Mouse (Mus musculus) C2C12 (cell line): Measurements from ENCODE around the gene Myo6. TPM values are rescaled to one million over a fixed set of nuclear protein-coding genes. Genes with fewer than 3 reads are reported as not detected.

ENCODE experiments used
- H3K27me3 ChIP-seq: one replicate; pipeline ENCODE4 v1.6.1; 2011; ENCODE audit not compliant: control insufficient read depth, insufficient read depth, insufficient read length
- H3K36me3 ChIP-seq: one replicate; pipeline ENCODE4 v1.6.1; 2011; ENCODE audit not compliant: control insufficient read depth, insufficient read depth
- H3K4me3 ChIP-seq: one replicate; pipeline ENCODE4 v1.5.1; 2011; ENCODE audit warnings: mild to moderate bottlenecking, control low read depth; ENCODE audit not compliant: poor library complexity, insufficient read depth, severe bottlenecking
- H3K79me2 ChIP-seq: one replicate; pipeline ENCODE4 v1.6.1; 2011; ENCODE audit not compliant: control insufficient read depth, insufficient read depth
- H3K79me3 ChIP-seq: one replicate; pipeline ENCODE4 v1.6.1; 2011; ENCODE audit warnings: low read depth, control low read depth
- H3ac ChIP-seq: one replicate; pipeline ENCODE3; 2011; ENCODE audit warnings: low read depth; ENCODE audit not compliant: control insufficient read depth, insufficient read length
- CEBPB ChIP-seq: IDR thresholded peaks from one replicate; pipeline ENCODE4 v1.6.1; 2011; ENCODE audit warnings: low read depth, mild to moderate bottlenecking, control low read depth, moderate library complexity
- CTCF ChIP-seq: IDR thresholded peaks from one replicate; pipeline ENCODE4 v1.5.1; 2011; ENCODE audit not compliant: control insufficient read depth, insufficient read depth, insufficient read length
- FOSL1 ChIP-seq: IDR thresholded peaks from one replicate; pipeline ENCODE4 v1.8.0; 2011; ENCODE audit warnings: mild to moderate bottlenecking, low read length; ENCODE audit not compliant: poor library complexity, insufficient read depth, severe bottlenecking
- MAX ChIP-seq: IDR thresholded peaks from one replicate; pipeline ENCODE4 v1.6.1; 2011; ENCODE audit warnings: mild to moderate bottlenecking, control low read depth
- MYOD1 ChIP-seq: IDR thresholded peaks from one replicate; pipeline ENCODE4 v1.6.1; 2011; ENCODE audit warnings: low read depth; ENCODE audit not compliant: control insufficient read depth, insufficient read length
- MYOG ChIP-seq: IDR thresholded peaks from one replicate; pipeline ENCODE4 v1.6.1; 2011; ENCODE audit not compliant: control insufficient read depth, insufficient read length; ENCODE audit errors: extremely low read depth
- USF1 ChIP-seq: IDR thresholded peaks from one replicate; pipeline ENCODE4 v1.6.1; 2011; ENCODE audit warnings: low read depth, mild to moderate bottlenecking, control low read depth, moderate library complexity
- polyA plus RNA-seq: library from polyadenylated mRNA; unstranded; fragments of >200 nt; fragmentation: generic; extraction: Trizol; gene quantifications from one replicate; pipeline ENCODE4 v1.2.1, GENCODE M21; 2012; ENCODE audit warnings: missing spikeins

The Myo6 gene
- polyA plus RNA-seq, 1 experiment, result 1.3 TPM

DNA sequence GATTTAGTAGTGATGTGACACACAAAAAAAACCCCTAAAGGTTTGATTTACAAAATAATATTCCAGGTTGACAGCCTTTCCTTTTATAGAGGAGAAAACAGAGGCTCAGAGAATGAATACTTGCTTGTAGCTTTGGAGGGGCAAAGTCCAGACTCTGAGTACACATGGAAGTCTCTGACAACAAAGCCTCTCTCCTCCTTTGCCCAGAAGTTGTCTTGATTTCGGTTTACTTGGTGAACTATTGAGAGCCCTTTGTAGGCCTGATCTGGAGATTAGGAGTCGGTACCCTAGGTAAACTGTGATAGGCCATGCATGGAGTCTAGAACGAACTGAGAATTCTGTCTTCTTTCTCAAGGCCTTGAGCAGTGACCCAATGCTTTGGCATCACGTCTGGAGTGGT lies 2.3 kb downstream of the Myo6 start:
- Histone ChIP-seq H3ac (no peak overlapping the region), H3K79me2 (no peaks in the 10 kb centered on the region), H3K27me3 (no peaks in the 10 kb centered on the region), H3K79me3 (no peaks in the 10 kb centered on the region), H3K4me3 (no peak overlapping the region), H3K36me3 (no peaks in the 10 kb centered on the region)
- no peak for TF ChIP-seq MYOG
- no peak for TF ChIP-seq FOSL1
- TF ChIP-seq USF1, result no peak
- no peak for TF ChIP-seq MAX
- TF ChIP-seq CEBPB, result no peak
- no peak for TF ChIP-seq CTCF
- no peak for TF ChIP-seq MYOD1

DNA sequence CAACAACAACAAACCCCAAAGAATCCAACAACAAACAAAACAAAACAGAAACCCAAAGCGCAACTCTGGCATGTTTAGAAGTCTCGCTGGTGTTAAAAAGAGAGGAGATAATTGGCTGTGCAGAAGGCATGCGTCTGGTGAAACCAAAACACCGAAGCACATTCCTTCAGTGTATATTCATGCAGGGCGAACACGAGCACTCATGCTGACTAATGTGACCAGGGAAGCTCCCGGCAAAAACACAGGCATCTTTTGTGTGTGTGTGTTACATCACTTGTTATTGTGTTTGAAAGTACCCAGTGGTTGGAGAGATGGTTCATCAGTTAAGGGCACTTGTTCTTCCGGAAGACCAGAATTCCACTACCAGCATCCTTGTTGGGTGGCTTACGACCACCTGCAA lies 4.7 kb downstream of the Myo6 start:
- H3K79me2 ChIP-seq, result no peaks in the 10 kb centered on the region
- no peak overlapping the region for H3K4me3 ChIP-seq
- H3ac ChIP-seq, result no peak overlapping the region
- H3K27me3 ChIP-seq, result no peaks in the 10 kb centered on the region
- H3K79me3 ChIP-seq, result no peaks in the 10 kb centered on the region
- no peaks in the 10 kb centered on the region for H3K36me3 ChIP-seq
- TF ChIP-seq CTCF (no peak), MYOD1 (no peak), MAX (peak; percentile 62), MYOG (no peak), FOSL1 (no peak)

DNA sequence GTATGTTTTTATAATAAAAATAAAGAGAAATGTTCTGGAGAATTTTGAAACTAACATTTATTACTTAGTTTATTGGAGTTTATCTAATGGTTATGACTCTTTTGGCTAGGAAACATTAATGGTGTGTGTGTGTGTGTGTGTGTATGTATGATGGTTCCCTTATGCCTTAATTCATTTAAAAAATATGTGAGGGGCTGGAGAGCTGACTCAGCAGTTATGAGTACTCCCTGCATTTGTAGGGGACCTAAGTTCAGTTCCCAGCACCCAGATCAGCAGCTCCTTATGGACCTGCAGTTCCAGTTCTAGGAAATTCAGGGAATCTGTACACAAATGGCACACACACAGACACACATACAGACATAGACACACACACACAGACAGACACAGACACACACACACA lies 6.4 kb downstream of the Myo6 start:
- Histone ChIP-seq H3K27me3 (no peaks in the 10 kb centered on the region), H3K4me3 (no peak overlapping the region), H3K79me3 (no peaks in the 10 kb centered on the region), H3K36me3 (no peaks in the 10 kb centered on the region), H3K79me2 (no peaks in the 10 kb centered on the region), H3ac (no peak overlapping the region)
- TF ChIP-seq CEBPB (no peak), FOSL1 (no peak), MYOG (no peak), USF1 (no peak), MAX (no peak), CTCF (no peak), MYOD1 (no peak)

DNA sequence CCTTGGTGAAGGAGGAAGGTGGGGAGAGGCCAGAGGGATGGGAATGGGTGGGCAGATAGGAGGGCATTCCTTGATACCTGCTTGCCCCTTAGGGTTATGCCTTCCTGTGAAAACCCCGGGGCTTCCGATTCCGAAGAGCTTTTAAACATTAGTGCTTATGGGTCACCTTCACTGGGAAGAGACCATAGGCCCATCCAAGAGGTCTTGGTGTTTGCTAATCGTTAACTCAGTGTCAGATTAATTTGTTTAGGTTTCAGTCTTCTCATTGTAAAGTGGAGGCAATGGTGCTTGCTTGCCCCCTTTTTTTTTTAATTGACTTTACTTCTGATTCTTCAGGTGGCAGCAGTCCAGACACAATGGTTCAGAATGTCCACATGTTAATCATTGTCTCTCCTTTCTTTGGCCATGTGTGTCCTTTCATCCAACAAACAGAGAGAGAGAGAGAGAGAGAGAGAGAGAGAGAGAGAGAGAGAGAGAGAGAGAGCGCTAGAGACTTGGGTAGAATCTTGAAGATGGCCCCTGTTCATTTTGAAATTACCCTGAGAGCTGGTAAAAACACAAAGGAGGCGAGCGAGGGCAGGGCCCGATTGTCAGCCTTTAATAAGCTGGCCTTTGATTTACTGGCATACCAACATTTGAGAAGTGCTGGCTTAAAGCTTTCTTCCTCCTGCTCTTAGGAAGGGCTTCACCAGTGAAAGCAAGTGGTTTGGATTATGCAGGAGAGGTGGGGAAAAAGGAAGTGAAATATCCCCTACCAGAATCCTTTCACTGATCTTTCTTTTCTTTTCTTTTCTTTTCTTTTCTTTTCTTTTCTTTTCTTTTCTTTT lies 7.8 kb downstream of the Myo6 start:
- Histone ChIP-seq H3K27me3 (no peaks in the 10 kb centered on the region), H3K4me3 (no peak overlapping the region), H3ac (no peak overlapping the region), H3K36me3 (no peaks in the 10 kb centered on the region), H3K79me3 (no peaks in the 10 kb centered on the region), H3K79me2 (no peaks in the 10 kb centered on the region)
- no peak for TF ChIP-seq CEBPB
- no peak for TF ChIP-seq MAX
- TF ChIP-seq USF1, result no peak
- TF ChIP-seq MYOG, result no peak
- TF ChIP-seq CTCF, result no peak
- no peak for TF ChIP-seq MYOD1
- TF ChIP-seq FOSL1, result no peak

DNA sequence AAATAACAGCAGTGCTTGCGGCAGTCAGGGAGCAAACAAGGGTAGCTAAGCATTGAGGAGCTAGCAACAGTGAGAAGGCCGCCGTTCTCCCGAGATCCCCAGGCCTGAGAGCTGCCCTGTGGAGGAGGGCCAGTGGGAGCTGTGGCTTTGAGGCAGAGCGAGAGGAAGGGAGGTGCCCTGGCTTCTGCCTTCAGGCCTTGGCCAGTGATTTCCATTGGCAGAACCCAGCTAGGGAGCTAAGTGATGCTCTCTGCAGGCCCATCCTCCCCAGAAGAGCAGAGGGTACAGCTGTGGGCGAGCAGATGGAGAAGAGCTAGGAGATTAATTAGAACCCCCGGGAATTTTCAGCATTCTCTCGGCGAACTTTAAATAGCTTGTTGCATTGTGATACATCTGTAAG lies 8.8 kb downstream of the Myo6 start:
- TF ChIP-seq CEBPB (no peak), MYOG (no peak), CTCF (no peak), FOSL1 (no peak), MYOD1 (no peak), MAX (no peak), USF1 (no peak)

DNA sequence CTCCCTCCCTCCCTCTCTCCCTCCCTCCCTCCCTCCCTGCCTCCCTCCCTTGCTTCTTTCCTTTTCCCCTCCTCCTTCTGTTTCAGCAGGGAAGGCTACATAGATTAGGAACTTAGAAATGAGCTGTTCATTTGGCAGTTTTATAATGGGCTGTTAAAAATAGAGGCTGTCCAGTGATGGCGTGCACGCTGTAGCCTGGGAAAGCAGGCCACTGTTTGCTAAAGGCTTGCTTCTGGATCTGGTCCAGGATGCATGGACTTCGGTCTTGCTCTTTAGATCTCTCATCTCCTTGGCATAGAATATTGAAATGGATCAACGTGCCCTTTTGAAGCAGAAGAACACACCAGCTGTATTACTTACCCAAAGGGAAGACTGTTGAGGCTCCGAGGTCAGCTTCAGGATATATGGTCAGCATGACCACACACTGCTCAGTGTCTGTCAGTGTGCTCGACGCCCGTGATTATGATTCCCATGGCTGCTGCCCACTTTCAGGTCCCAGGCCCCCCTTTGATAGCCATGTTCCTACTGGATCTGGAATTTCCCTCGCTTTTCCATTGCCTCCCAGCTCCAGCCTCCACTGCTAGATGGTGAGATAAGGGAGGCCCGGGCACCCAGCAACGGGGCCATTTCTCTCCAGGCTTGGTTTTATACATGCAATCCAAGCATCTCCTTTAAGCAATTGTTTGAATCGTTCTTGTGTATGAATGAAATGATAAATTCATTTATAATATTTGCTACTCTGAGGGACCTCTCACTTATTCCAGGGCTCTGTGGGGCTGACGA lies 12.1 kb downstream of the Myo6 start:
- Histone ChIP-seq H3K4me3 (no peak overlapping the region), H3K79me3 (no peaks in the 10 kb centered on the region), H3ac (no peak overlapping the region), H3K27me3 (no peaks in the 10 kb centered on the region), H3K36me3 (no peaks in the 10 kb centered on the region), H3K79me2 (no peaks in the 10 kb centered on the region)
- TF ChIP-seq CEBPB, result no peak
- TF ChIP-seq MAX, result no peak
- no peak for TF ChIP-seq FOSL1
- TF ChIP-seq USF1, result no peak
- TF ChIP-seq CTCF, result no peak
- no peak for TF ChIP-seq MYOG
- no peak for TF ChIP-seq MYOD1

More for the DNA sequence above, 8.8 kb downstream of the Myo6 start:
- no peak overlapping the region for H3ac ChIP-seq
- H3K27me3 ChIP-seq, result no peaks in the 10 kb centered on the region
- H3K4me3 ChIP-seq, result no peak overlapping the region
- no peaks in the 10 kb centered on the region for H3K79me2 ChIP-seq
- H3K79me3 ChIP-seq, result no peaks in the 10 kb centered on the region
- H3K36me3 ChIP-seq, result no peaks in the 10 kb centered on the region
